Mouse (Mus musculus): ENCODE measurements around the gene Arnt. TPM values are rescaled to one million over a fixed set of nuclear protein-coding genes. Genes with fewer than 3 reads are reported as not detected.
"Not testable (repeated sequence)": the region's sequence is repeated elsewhere in the genome, so short reads cannot be mapped to it uniquely, and the experiment has no call there.

The Arnt gene
- polyA plus RNA-seq, 1 experiment from 2014 or later: 16.0 TPM

DNA sequence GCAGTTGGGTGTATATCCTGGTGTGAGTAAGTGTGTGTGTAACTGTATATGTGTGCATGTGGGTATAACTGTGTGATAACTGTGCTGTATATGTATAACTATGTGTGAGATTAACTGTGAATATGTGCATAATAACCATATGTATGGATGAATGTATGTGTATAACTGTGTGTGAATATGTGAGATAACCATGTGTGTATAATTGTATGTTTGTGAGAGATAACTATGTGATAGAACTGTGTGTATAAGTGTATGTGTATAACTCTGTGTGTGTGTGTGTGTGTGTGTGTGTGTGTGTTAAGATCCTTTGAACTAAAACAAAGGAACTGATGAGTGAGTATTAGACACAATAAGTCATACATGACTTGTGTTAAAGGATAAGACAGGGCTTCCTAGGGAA, 91.9 kb downstream of the Arnt start:
- Histone ChIP-seq H3K9ac (replicated peaks; ENCODE audit: low read length) (no peak overlapping the region), H3K27me3 (ENCODE audit: control insufficient read depth, insufficient read depth, low read length) (no peaks in the 10 kb centered on the region), H3K9me3 (ENCODE audit: control insufficient read depth, low read length) (no peaks in the 10 kb centered on the region), H3K36me3 (ENCODE audit: control insufficient read depth, insufficient read depth, low read length) (no peaks in the 10 kb centered on the region), H3K4me3 (replicated peaks; ENCODE audit: low read depth, low read length) (no peak overlapping the region), H3K4me1 (ENCODE audit: control insufficient read depth, insufficient read depth, low read length) (no peaks in the 10 kb centered on the region), H3K27ac (replicated peaks; ENCODE audit: low read depth, low read length) (no peak overlapping the region), H3K4me2 (ENCODE audit: low read length) (no peak overlapping the region)
- ATAC-seq (ENCODE audit: low FRiP score, low TSS enrichment) (no peak), DNase-seq (no peak)

DNA sequence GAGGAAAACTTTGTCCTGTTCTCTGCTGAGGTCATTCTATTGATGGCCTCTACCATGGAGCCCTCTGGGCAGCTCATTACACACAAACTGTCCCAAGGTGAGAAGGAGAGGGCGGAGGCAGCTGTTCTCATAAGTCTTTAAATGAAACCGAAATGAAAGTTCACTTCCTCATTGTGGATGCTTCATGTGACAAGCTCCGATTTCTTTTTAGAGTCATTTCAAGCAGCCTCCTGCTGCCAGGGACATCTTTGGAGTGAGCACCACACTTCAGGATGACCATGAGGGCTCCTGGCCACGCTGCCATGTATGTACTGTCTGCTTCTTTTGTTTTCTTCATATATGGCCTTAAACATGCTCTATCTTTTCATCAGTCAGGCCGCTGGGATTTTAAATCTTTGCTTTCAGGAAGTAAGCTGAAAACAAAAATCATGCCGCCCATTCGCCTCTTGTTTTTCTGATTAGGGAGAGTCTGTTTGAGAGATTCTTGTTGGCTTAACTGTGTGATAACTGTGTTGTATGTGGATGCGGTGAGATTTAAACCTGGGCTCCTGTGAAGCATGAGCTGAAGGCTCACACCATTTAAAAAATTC, 92.5 kb downstream of the Arnt start, which contains the start of gene Ctss:
Gene Ctss, plus strand, starts transcription at position 165 of the 590 bp plus-strand sequence.
- ATAC-seq (ENCODE audit: low FRiP score, low TSS enrichment) (no peak), DNase-seq (no peak)
- WGBS: 87% methylated on average over 8 of the region's 8 CpGs

DNA sequence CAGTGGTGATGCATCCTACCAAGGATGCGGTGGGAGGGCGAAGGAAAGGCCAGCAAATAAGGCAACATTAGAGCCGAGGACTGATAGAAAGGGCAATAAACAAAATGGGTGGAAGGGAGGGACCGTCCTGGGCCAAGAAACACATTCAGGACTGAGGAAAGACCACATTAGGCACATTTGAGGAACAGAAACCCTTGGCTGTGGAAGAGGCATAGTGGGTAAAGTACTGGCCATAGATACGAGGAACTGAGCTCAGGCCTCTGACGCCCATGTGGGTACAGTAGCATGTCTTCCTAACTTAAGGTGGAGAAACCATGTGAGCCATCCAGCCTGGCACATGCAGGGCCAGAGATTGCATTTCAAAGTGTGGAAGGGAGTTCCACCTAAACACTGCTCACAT, 95.6 kb downstream of the Arnt start:
- no peak for DNase-seq
- ATAC-seq (ENCODE audit: low FRiP score, low TSS enrichment): no peak
- H3K9me3 ChIP-seq (ENCODE audit: control insufficient read depth, low read length): no peaks in the 10 kb centered on the region
- H3K27me3 ChIP-seq (ENCODE audit: control insufficient read depth, insufficient read depth, low read length): no peaks in the 10 kb centered on the region
- no peak overlapping the region for H3K27ac ChIP-seq (replicated peaks; ENCODE audit: low read depth, low read length)
- H3K36me3 ChIP-seq (ENCODE audit: control insufficient read depth, insufficient read depth, low read length): no peaks in the 10 kb centered on the region
- WGBS: 93% methylated on average over 6 of the region's 6 CpGs
- no peak overlapping the region for H3K4me3 ChIP-seq (replicated peaks; ENCODE audit: low read depth, low read length)
- no peak overlapping the region for H3K9ac ChIP-seq (replicated peaks; ENCODE audit: low read length)
- no peaks in the 10 kb centered on the region for H3K4me1 ChIP-seq (ENCODE audit: control insufficient read depth, insufficient read depth, low read length)
- H3K4me2 ChIP-seq (ENCODE audit: low read length): no peak overlapping the region

More for the DNA sequence above, 92.5 kb downstream of the Arnt start, which contains the start of gene Ctss:
- Histone ChIP-seq H3K4me2 (ENCODE audit: low read length) (no peak within 1 kb of the TSS), H3K36me3 (ENCODE audit: control insufficient read depth, insufficient read depth, low read length) (no peaks in the 10 kb centered on the region), H3K9ac (replicated peaks; ENCODE audit: low read length) (no peak within 1 kb of the TSS), H3K4me3 (replicated peaks; ENCODE audit: low read depth, low read length) (no peak within 1 kb of the TSS), H3K27me3 (ENCODE audit: control insufficient read depth, insufficient read depth, low read length) (no peaks in the 10 kb centered on the region), H3K9me3 (ENCODE audit: control insufficient read depth, low read length) (no peaks in the 10 kb centered on the region), H3K4me1 (ENCODE audit: control insufficient read depth, insufficient read depth, low read length) (no peaks in the 10 kb centered on the region), H3K27ac (replicated peaks; ENCODE audit: low read depth, low read length) (no peak within 1 kb of the TSS)

DNA sequence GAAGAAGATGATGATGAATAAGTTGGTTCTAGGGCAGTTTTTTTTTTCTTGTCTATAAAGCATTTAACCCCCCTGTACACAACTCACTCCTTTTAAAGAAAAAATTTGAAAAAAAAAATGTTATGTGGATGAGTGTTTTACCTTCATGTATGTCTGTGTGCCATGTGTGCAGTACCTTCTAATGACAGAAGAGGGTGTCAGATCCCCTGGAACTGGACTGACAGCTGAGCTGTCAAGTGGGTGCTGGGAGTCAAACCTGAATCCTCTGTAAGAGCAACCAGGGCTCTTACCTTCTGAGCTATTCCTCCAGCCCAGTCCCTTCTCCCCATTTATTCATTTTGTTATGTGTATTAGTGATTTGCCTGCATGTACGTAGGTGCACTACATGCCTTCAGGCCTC, 96.8 kb downstream of the Arnt start:
- ATAC-seq (ENCODE audit: low FRiP score, low TSS enrichment) (no peak), DNase-seq (no peak)
- no peak overlapping the region for H3K27ac ChIP-seq (replicated peaks; ENCODE audit: low read depth, low read length)
- H3K9ac ChIP-seq (replicated peaks; ENCODE audit: low read length): no peak overlapping the region
- no peak overlapping the region for H3K4me2 ChIP-seq (ENCODE audit: low read length)
- no peaks in the 10 kb centered on the region for H3K9me3 ChIP-seq (ENCODE audit: control insufficient read depth, low read length)
- H3K4me1 ChIP-seq (ENCODE audit: control insufficient read depth, insufficient read depth, low read length): no peaks in the 10 kb centered on the region
- no peaks in the 10 kb centered on the region for H3K27me3 ChIP-seq (ENCODE audit: control insufficient read depth, insufficient read depth, low read length)
- H3K4me3 ChIP-seq (replicated peaks; ENCODE audit: low read depth, low read length): no peak overlapping the region
- WGBS: 92% methylated on average over 1 of the region's 1 CpGs
- no peaks in the 10 kb centered on the region for H3K36me3 ChIP-seq (ENCODE audit: control insufficient read depth, insufficient read depth, low read length)

DNA sequence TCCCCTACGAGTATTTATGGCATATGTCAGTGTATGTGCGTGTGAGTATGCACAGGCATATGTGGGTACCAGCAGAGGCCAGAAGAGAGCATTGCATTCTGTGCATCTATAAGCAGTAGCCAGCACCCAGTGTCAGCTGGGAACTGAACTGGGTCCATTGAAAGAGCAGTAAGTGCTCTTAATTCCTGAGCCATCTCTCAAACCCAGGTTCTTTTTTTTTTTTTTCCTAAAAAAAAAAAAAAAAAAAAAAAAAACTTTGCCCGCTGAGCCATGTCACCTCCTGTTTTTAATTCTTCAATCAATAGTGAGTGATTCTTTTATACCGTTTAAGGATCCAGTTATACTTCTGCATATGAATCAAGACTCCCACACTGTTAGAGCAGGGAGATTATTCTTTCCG, 99.2 kb downstream of the Arnt start:
- Histone ChIP-seq H3K27ac (replicated peaks; ENCODE audit: low read depth, low read length) (no peak overlapping the region), H3K4me3 (replicated peaks; ENCODE audit: low read depth, low read length) (no peak overlapping the region), H3K9ac (replicated peaks; ENCODE audit: low read length) (no peak overlapping the region), H3K4me1 (ENCODE audit: control insufficient read depth, insufficient read depth, low read length) (no peaks in the 10 kb centered on the region), H3K27me3 (ENCODE audit: control insufficient read depth, insufficient read depth, low read length) (no peaks in the 10 kb centered on the region), H3K9me3 (ENCODE audit: control insufficient read depth, low read length) (no peaks in the 10 kb centered on the region), H3K4me2 (ENCODE audit: low read length) (no peak overlapping the region), H3K36me3 (ENCODE audit: control insufficient read depth, insufficient read depth, low read length) (no peaks in the 10 kb centered on the region)
- ATAC-seq (ENCODE audit: low FRiP score, low TSS enrichment) (no peak), DNase-seq (no peak)
- 83% methylated on average over 5 of the region's 5 CpGs for WGBS

DNA sequence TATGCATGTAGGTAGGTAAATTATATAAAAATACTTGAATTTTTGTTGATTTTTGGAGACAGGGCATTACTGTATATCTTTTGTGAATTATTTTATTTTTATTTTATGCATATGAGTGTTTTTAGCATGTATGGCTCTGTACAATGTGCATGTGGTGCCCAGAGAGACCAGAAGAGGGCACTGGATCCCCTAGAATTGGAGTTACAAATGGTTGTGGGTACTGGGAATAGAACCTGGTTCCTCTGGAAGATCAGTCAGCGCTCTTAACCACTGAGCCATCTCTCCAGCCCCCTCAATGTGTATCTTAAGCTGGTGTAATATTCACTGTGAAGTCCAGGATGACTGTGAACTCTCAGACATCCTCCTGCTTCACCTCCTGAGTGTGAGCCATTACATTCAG, 100.7 kb downstream of the Arnt start:
- Histone ChIP-seq H3K9me3 (ENCODE audit: control insufficient read depth, low read length) (no peaks in the 10 kb centered on the region), H3K36me3 (ENCODE audit: control insufficient read depth, insufficient read depth, low read length) (no peaks in the 10 kb centered on the region), H3K9ac (replicated peaks; ENCODE audit: low read length) (no peak overlapping the region), H3K4me1 (ENCODE audit: control insufficient read depth, insufficient read depth, low read length) (no peaks in the 10 kb centered on the region), H3K4me2 (ENCODE audit: low read length) (no peak overlapping the region), H3K27me3 (ENCODE audit: control insufficient read depth, insufficient read depth, low read length) (no peaks in the 10 kb centered on the region), H3K4me3 (replicated peaks; ENCODE audit: low read depth, low read length) (no peak overlapping the region), H3K27ac (replicated peaks; ENCODE audit: low read depth, low read length) (no peak overlapping the region)
- DNase-seq (no peak), ATAC-seq (ENCODE audit: low FRiP score, low TSS enrichment) (no peak)
- 74% methylated on average over 1 of the region's 1 CpGs for whole genome bisulfite sequencing

DNA sequence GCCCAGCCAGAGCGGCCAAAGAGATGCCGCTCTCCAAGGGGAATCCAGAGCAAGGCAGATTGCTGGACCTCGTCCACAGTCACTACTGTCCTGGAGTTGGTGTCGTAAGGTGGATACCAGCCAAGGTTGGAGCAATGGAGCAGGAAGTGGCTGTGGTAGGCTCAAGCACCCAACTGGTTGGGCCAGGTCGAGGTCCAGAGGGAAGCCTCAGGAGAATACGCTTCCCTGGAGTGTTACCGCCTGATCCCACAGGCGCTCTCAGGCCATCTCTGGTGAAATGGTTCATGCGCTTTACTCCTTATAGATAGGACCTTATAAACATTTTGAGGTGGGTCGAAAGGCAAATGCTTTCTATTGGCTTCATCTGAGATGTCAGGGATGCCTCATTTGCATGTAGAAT, 104.7 kb downstream of the Arnt start:
- no peaks in the 10 kb centered on the region for H3K4me1 ChIP-seq (ENCODE audit: control insufficient read depth, insufficient read depth, low read length)
- H3K4me3 ChIP-seq (replicated peaks; ENCODE audit: low read depth, low read length): no peak overlapping the region
- no peak overlapping the region for H3K27ac ChIP-seq (replicated peaks; ENCODE audit: low read depth, low read length)
- H3K36me3 ChIP-seq (ENCODE audit: control insufficient read depth, insufficient read depth, low read length): no peaks in the 10 kb centered on the region
- no peak overlapping the region for H3K4me2 ChIP-seq (ENCODE audit: low read length)
- H3K9ac ChIP-seq (replicated peaks; ENCODE audit: low read length): no peak overlapping the region
- DNase-seq: no peak
- no peak for ATAC-seq (ENCODE audit: low FRiP score, low TSS enrichment)
- H3K27me3 ChIP-seq (ENCODE audit: control insufficient read depth, insufficient read depth, low read length): no peaks in the 10 kb centered on the region
- no peaks in the 10 kb centered on the region for H3K9me3 ChIP-seq (ENCODE audit: control insufficient read depth, low read length)
- WGBS: 88% methylated on average over 10 of the region's 10 CpGs

DNA sequence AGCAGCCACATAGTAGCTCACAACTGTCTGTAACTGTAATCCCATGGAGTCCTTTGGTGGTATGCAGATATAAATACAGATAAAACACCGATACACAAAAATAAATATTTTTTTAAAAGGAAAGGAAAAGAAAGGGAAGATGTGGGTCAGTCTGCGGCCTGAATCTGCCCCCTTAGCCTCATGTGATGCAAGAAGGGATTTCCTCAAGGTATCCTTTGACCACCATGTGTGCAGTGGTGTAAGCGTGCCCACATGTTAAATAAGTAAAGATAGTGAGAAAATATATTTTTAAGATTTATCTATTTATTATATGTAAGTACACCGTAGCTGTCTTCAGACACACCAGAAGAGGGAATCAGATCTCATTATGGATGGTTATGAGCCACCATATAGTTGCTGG, 105.6 kb downstream of the Arnt start:
- no peak overlapping the region for H3K4me3 ChIP-seq (replicated peaks; ENCODE audit: low read depth, low read length)
- DNase-seq (no peak), ATAC-seq (ENCODE audit: low FRiP score, low TSS enrichment) (no peak)
- WGBS: 95% methylated on average over 4 of the region's 4 CpGs
- H3K36me3 ChIP-seq (ENCODE audit: control insufficient read depth, insufficient read depth, low read length): no peaks in the 10 kb centered on the region
- H3K4me2 ChIP-seq (ENCODE audit: low read length): no peak overlapping the region
- no peaks in the 10 kb centered on the region for H3K4me1 ChIP-seq (ENCODE audit: control insufficient read depth, insufficient read depth, low read length)
- H3K9me3 ChIP-seq (ENCODE audit: control insufficient read depth, low read length): no peaks in the 10 kb centered on the region
- H3K27me3 ChIP-seq (ENCODE audit: control insufficient read depth, insufficient read depth, low read length): no peaks in the 10 kb centered on the region
- H3K9ac ChIP-seq (replicated peaks; ENCODE audit: low read length): no peak overlapping the region
- H3K27ac ChIP-seq (replicated peaks; ENCODE audit: low read depth, low read length): no peak overlapping the region

DNA sequence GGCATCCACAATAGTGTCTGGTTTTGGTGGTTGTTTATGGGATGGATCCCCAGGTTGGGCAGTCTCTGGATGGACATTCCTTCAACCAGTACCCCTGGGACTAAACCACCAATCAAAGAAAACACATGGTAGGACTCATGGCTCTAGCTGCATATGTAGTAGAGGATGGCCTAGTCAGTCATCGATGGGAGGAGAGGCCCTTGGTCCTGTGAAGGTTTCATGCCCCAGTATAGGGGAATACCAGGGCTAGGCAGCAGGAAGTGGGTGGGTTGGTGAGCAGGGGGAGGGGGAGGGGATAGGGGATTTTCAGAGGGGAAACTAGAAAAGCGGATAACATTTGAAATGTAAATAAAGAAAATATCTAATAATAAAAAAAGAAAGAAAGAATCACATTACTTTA, 107.0 kb downstream of the Arnt start:
- H3K9ac ChIP-seq (replicated peaks; ENCODE audit: low read length); H3K4me3 ChIP-seq (replicated peaks; ENCODE audit: low read depth, low read length); H3K27ac ChIP-seq (replicated peaks; ENCODE audit: low read depth, low read length); H3K27me3 ChIP-seq (ENCODE audit: control insufficient read depth, insufficient read depth, low read length); ATAC-seq (ENCODE audit: low FRiP score, low TSS enrichment); H3K4me2 ChIP-seq (ENCODE audit: low read length); H3K9me3 ChIP-seq (ENCODE audit: control insufficient read depth, low read length); H3K4me1 ChIP-seq (ENCODE audit: control insufficient read depth, insufficient read depth, low read length); H3K36me3 ChIP-seq (ENCODE audit: control insufficient read depth, insufficient read depth, low read length); DNase-seq: not testable (repeated sequence)
- 98% methylated on average over 2 of the region's 2 CpGs for WGBS

Data from midbrain, embryonic 14.5 days (tissue).